Mouse (Mus musculus) heart, embryonic 14.5 days (tissue): ENCODE data around the gene Dnah5. TPM values are rescaled to one million over a fixed set of nuclear protein-coding genes. Genes with fewer than 3 reads are reported as not detected.

Experiments
- ATAC-seq: fragments of 200-750 bp; cut with Nextera tagmentation; 2 replicates; pipeline ENCODE4 v1.8.0; 2017; ENCODE audit warnings: low read depth, moderate TSS enrichment; ENCODE audit not compliant: insufficient number of reproducible peaks, insufficient read depth, low FRiP score
- H3K27ac ChIP-seq, 2 experiments: fragments of 200-500 bp in 1 of 2; fragments of 300-500 bp in 1 of 2; sonication (generic) in 1 of 2; replicated peaks in 1 of 2; 2 replicates each; pipeline ENCODE4 v1.5.1; 2012 to 2014; ENCODE audit warnings: low read depth in 2 of 2, low read length in 2 of 2, control low read depth in 1 of 2, mild to moderate bottlenecking in 1 of 2, mixed read lengths in 1 of 2; ENCODE audit not compliant: control insufficient read depth in 1 of 2, insufficient read depth in 1 of 2
- H3K27me3 ChIP-seq: fragments of 300-500 bp; sonication (generic); 2 replicates; pipeline ENCODE4 v1.6.1; 2014; ENCODE audit warnings: mild to moderate bottlenecking, low read length, control low read depth; ENCODE audit not compliant: control insufficient read depth, insufficient read depth
- H3K36me3 ChIP-seq: fragments of 300-500 bp; sonication (generic); 2 replicates; pipeline ENCODE4 v1.6.1; 2014; ENCODE audit warnings: mild to moderate bottlenecking, control low read depth, low read length, mixed read lengths; ENCODE audit not compliant: control insufficient read depth, insufficient read depth
- H3K4me1 ChIP-seq, 2 experiments: fragments of 200-500 bp in 1 of 2; fragments of 300-500 bp in 1 of 2; sonication (generic) in 1 of 2; 2 replicates each; pipeline ENCODE4 v1.6.1; 2012 to 2014; ENCODE audit warnings: low read length in 2 of 2, control low read depth in 1 of 2, mixed read lengths in 1 of 2; ENCODE audit not compliant: control insufficient read depth in 2 of 2, insufficient read depth in 2 of 2
- H3K4me2 ChIP-seq: fragments of 300-500 bp; sonication (generic); 2 replicates; pipeline ENCODE4 v1.6.1; 2014; ENCODE audit warnings: mild to moderate bottlenecking, low read length
- H3K4me3 ChIP-seq, 2 experiments: fragments of 200-500 bp in 1 of 2; fragments of 300-500 bp in 1 of 2; sonication (generic) in 1 of 2; 2 replicates each; pipeline ENCODE4 v1.5.1; 2012 to 2014; ENCODE audit warnings: low read length in 2 of 2, mild to moderate bottlenecking in 2 of 2, control low read depth in 1 of 2, low read depth in 1 of 2, moderate library complexity in 1 of 2; ENCODE audit not compliant: control insufficient read depth in 1 of 2, insufficient read depth in 1 of 2
- H3K9ac ChIP-seq: fragments of 300-500 bp; sonication (generic); 2 replicates; pipeline ENCODE4 v1.6.1; 2014; ENCODE audit warnings: mild to moderate bottlenecking, low read length
- H3K9me3 ChIP-seq: fragments of 300-500 bp; sonication (generic); 2 replicates; pipeline ENCODE4 v1.6.1; 2016; ENCODE audit warnings: low read length, control low read depth; ENCODE audit not compliant: control insufficient read depth
- WGBS: fragments of 180-500 bp; shearing (Covaris S2); extraction: QIAGEN DNeasy Blood & Tissue Kit; methylation state at CpG from one replicate; pipeline ENCODE4 v1.1.7; 2014; 5-methylcytosine and 5-hydroxymethylcytosine counted together
- polyA plus RNA-seq: library from polyadenylated mRNA; unstranded; fragments of >200 nt; fragmentation: Nextera tagmentation; extraction: Ambion mirVana; gene quantifications from 2 replicates; pipeline ENCODE4 v1.2.1, GENCODE M21; 2014

Gene Dnah5
- polyA plus RNA-seq, 1 experiment from 2014 or later: not detected

- no peak overlapping the region for H3K9ac ChIP-seq
- no peaks in the 10 kb centered on the region for H3K36me3 ChIP-seq
- no peak overlapping the region for H3K27ac ChIP-seq
- H3K9me3 ChIP-seq: no peaks in the 10 kb centered on the region
- H3K27me3 ChIP-seq: no peaks in the 10 kb centered on the region
- H3K4me3 ChIP-seq: no peak overlapping the region
- WGBS: 56% methylated on average over 6 of the region's 6 CpGs
- ATAC-seq: no peak
- no peaks in the 10 kb centered on the region for H3K4me1 ChIP-seq
- no peak overlapping the region for H3K4me2 ChIP-seq
Observed at GRCm38 (mm10) chr15:28473749-28474390, 270.3 kb downstream of the Dnah5 start.

DNA sequence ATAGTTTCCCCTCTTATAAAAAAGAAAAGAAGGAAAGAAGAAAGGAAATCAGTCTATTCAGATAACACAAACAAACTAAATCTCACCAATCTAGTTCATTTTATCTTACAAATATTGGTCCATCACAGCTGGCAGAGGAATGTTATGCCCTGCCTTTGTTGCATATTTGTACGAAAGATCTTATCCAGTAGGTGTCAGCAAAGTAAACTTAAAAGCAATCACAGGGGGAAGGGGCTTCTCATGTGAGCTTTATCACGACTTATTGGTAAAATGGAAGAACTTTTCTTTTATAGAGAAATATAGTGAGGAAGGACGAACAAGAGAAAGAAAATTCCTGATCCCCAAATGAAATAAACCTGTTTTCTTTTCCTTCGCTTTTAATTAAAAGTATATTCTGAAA, 299.3 kb downstream of the Dnah5 start:
- no peak for ATAC-seq
- Histone ChIP-seq H3K9ac (no peak overlapping the region), H3K36me3 (no peaks in the 10 kb centered on the region), H3K9me3 (no peaks in the 10 kb centered on the region), H3K4me3 (no peak overlapping the region), H3K27ac (no peak overlapping the region), H3K4me1 (no peaks in the 10 kb centered on the region), H3K27me3 (no peaks in the 10 kb centered on the region), H3K4me2 (no peak overlapping the region)
- WGBS: 46% methylated on average over 4 of the region's 4 CpGs

GRCm38 (mm10) chr15:28515176-28515575, 311.6 kb downstream of the Dnah5 start:
- Histone ChIP-seq H3K9ac (no peak overlapping the region), H3K36me3 (no peaks in the 10 kb centered on the region), H3K4me2 (no peak overlapping the region), H3K27ac (no peak overlapping the region), H3K4me3 (no peak overlapping the region), H3K4me1 (no peaks in the 10 kb centered on the region), H3K9me3 (no peaks in the 10 kb centered on the region), H3K27me3 (no peaks in the 10 kb centered on the region)
- no peak for ATAC-seq
- 59% methylated on average over 4 of the region's 4 CpGs for WGBS

Other genes with a start within 250 kb of the Dnah5 start
- 23.8 and 29.4 TPM in 2 replicates for gene Trio, start 177.9 kb upstream of the Dnah5 start, polyA plus RNA-seq